Mouse (Mus musculus) bone marrow, adult 2 months (tissue): ENCODE measurements around the gene Gbp7.

ENCODE experiments used
- CTCF ChIP-seq: fragments of 200-500 bp; IDR thresholded peaks from 2 replicates; pipeline ENCODE4 v1.5.1; 2011; ENCODE audit warnings: low read length, control low read depth; ENCODE audit not compliant: control insufficient read depth, insufficient read depth
- POLR2A ChIP-seq: fragments of 200-500 bp; IDR thresholded peaks from 2 replicates; pipeline ENCODE4 v1.6.1; 2011; ENCODE audit warnings: low read depth, mild to moderate bottlenecking, control low read depth, low read length, borderline replicate concordance; ENCODE audit not compliant: control insufficient read depth

DNA sequence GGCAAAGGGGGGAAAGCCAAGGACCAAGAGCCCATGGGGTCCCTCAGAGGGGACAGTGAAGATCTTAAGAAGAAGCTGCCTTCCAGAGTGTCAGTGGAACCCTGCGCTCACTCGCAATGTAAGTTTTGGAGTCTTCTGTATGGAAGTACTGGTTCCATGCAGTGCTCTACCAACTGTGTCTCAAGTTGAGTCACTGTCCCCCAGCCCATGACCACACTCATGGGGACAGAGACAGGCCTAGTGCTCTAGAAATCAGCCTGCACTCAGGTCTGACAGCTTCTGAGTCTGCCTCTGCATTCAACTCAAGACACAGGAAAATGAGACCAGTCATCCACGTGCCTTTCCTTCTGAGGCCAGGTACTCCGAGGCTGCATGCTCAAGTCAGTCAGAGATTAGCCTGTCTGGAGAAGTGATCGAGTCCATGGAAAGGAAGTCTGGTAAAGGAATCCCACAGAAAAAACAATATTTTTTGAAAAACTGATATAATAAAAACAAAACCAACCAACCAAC, 34.9 kb upstream of the Gbp7 start:
- TF ChIP-seq POLR2A (no peak), CTCF (no peak)
